Mouse (Mus musculus) limb, embryonic 13.5 days (tissue): ENCODE measurements around the gene Entpd6. TPM values are rescaled to one million over a fixed set of nuclear protein-coding genes. Genes with fewer than 3 reads are reported as not detected.

ENCODE experiments used
- ATAC-seq: fragments of 200-750 bp; cut with Nextera tagmentation; 2 replicates; pipeline ENCODE4 v1.8.0; 2017; ENCODE audit warnings: low read depth, moderate number of reproducible peaks, moderate TSS enrichment; ENCODE audit not compliant: low FRiP score
- H3K27ac ChIP-seq: fragments of 300-500 bp; sonication (generic); 2 replicates; pipeline ENCODE4 v1.5.1; 2015; ENCODE audit warnings: inconsistent platforms, mild to moderate bottlenecking, moderate library complexity
- H3K27me3 ChIP-seq: fragments of 300-500 bp; sonication (generic); 2 replicates; pipeline ENCODE4 v1.6.1; 2015; ENCODE audit warnings: mild to moderate bottlenecking, inconsistent platforms
- H3K36me3 ChIP-seq: fragments of 300-500 bp; sonication (generic); 2 replicates; pipeline ENCODE4 v1.6.1; 2015; ENCODE audit warnings: inconsistent platforms, mild to moderate bottlenecking, moderate library complexity
- H3K4me1 ChIP-seq: fragments of 300-500 bp; sonication (generic); 2 replicates; pipeline ENCODE4 v1.6.1; 2015; ENCODE audit warnings: inconsistent platforms
- H3K4me2 ChIP-seq: fragments of 300-500 bp; sonication (generic); replicated peaks from 2 replicates; pipeline ENCODE4 v1.6.1; 2015; ENCODE audit warnings: inconsistent platforms, mild to moderate bottlenecking, moderate library complexity
- H3K4me3 ChIP-seq: fragments of 300-500 bp; sonication (generic); 2 replicates; pipeline ENCODE4 v1.5.1; 2015; ENCODE audit warnings: moderate library complexity, mild to moderate bottlenecking, inconsistent platforms
- H3K9ac ChIP-seq: fragments of 300-500 bp; sonication (generic); 2 replicates; pipeline ENCODE4 v1.6.1; 2015; ENCODE audit warnings: mild to moderate bottlenecking, inconsistent platforms
- H3K9me3 ChIP-seq: fragments of 300-500 bp; sonication (generic); 2 replicates; pipeline ENCODE4 v1.6.1; 2016; ENCODE audit warnings: inconsistent platforms
- WGBS: fragments of 180-500 bp; shearing (Covaris S2); methylation state at CpG from one replicate; pipeline ENCODE4 v1.1.7; 2015; 5-methylcytosine and 5-hydroxymethylcytosine counted together
- polyA plus RNA-seq: library from polyadenylated mRNA; unstranded; fragments of >200 nt; fragmentation: Nextera tagmentation; extraction: Ambion mirVana; gene quantifications from 2 replicates; pipeline ENCODE4 v1.2.1, GENCODE M21; 2015

Entpd6 gene
- polyA plus RNA-seq, 1 experiment from 2014 or later = 29.9 TPM

GRCm38 (mm10) chr2:150788768-150789550 is 40.1 kb downstream of the Entpd6 start:
- peak overlapping the region; percentile 20 for H3K4me3 ChIP-seq
- ATAC-seq = no peak
- peaks cover 23% of the 10 kb centered on the region for H3K36me3 ChIP-seq
- no peaks in the 10 kb centered on the region for H3K9me3 ChIP-seq
- H3K4me2 ChIP-seq = peak overlapping the region; percentile 83
- H3K27me3 ChIP-seq = no peaks in the 10 kb centered on the region
- H3K27ac ChIP-seq = no peak overlapping the region
- peaks cover 36% of the 10 kb centered on the region for H3K4me1 ChIP-seq
- 52% methylated on average over 4 of the region's 4 CpGs for WGBS
- H3K9ac ChIP-seq = peak overlapping the region; percentile 43

GRCm38 (mm10) chr2:150793320-150793719 is 44.5 kb downstream of the Entpd6 start:
- 57% methylated on average over 4 of the region's 4 CpGs for WGBS

GRCm38 (mm10) chr2:150798084-150798483 is 49.2 kb downstream of the Entpd6 start:
- H3K9me3 ChIP-seq = no peaks in the 10 kb centered on the region
- no peak overlapping the region for H3K9ac ChIP-seq
- H3K27ac ChIP-seq = no peak overlapping the region
- ATAC-seq = no peak
- H3K4me3 ChIP-seq = no peak overlapping the region
- H3K36me3 ChIP-seq = peaks cover 77% of the 10 kb centered on the region
- H3K4me2 ChIP-seq = no peak overlapping the region
- H3K27me3 ChIP-seq = no peaks in the 10 kb centered on the region
- 88% methylated on average over 7 of the region's 7 CpGs for WGBS
- H3K4me1 ChIP-seq = no peaks in the 10 kb centered on the region

More at GRCm38 (mm10) chr2:150793320-150793719, 44.5 kb downstream of the Entpd6 start:
- Histone ChIP-seq H3K4me3 (no peak overlapping the region), H3K4me1 (peaks cover 11% of the 10 kb centered on the region), H3K9ac (no peak overlapping the region), H3K4me2 (no peak overlapping the region), H3K27ac (no peak overlapping the region), H3K27me3 (no peaks in the 10 kb centered on the region), H3K9me3 (no peaks in the 10 kb centered on the region), H3K36me3 (peaks cover 57% of the 10 kb centered on the region)
- no peak for ATAC-seq

GRCm38 (mm10) chr2:150800616-150801015 is 51.8 kb downstream of the Entpd6 start:
- no peak overlapping the region for H3K4me2 ChIP-seq
- no peaks in the 10 kb centered on the region for H3K9me3 ChIP-seq
- H3K4me1 ChIP-seq = no peaks in the 10 kb centered on the region
- H3K4me3 ChIP-seq = no peak overlapping the region
- no peak overlapping the region for H3K27ac ChIP-seq
- no peak overlapping the region for H3K9ac ChIP-seq
- ATAC-seq = no peak
- H3K36me3 ChIP-seq = peaks cover 76% of the 10 kb centered on the region
- H3K27me3 ChIP-seq = no peaks in the 10 kb centered on the region
- WGBS = 82% methylated on average over 5 of the region's 5 CpGs

GRCm38 (mm10) chr2:150803035-150803434 is 54.2 kb downstream of the Entpd6 start:
- H3K36me3 ChIP-seq = peaks cover 81% of the 10 kb centered on the region
- ATAC-seq = no peak
- H3K4me2 ChIP-seq = no peak overlapping the region

GRCm38 (mm10) chr2:150808381-150808780 is 59.5 kb downstream of the Entpd6 start:
- Histone ChIP-seq H3K4me3 (no peak overlapping the region), H3K9ac (no peak overlapping the region), H3K4me1 (no peaks in the 10 kb centered on the region), H3K27me3 (no peaks in the 10 kb centered on the region), H3K36me3 (peaks cover 95% of the 10 kb centered on the region), H3K4me2 (no peak overlapping the region), H3K27ac (no peak overlapping the region), H3K9me3 (no peaks in the 10 kb centered on the region)
- no peak for ATAC-seq
- 87% methylated on average over 6 of the region's 6 CpGs for WGBS

More at GRCm38 (mm10) chr2:150803035-150803434, 54.2 kb downstream of the Entpd6 start:
- no peak overlapping the region for H3K27ac ChIP-seq
- H3K9me3 ChIP-seq = no peaks in the 10 kb centered on the region
- no peaks in the 10 kb centered on the region for H3K4me1 ChIP-seq
- no peak overlapping the region for H3K9ac ChIP-seq
- no peaks in the 10 kb centered on the region for H3K27me3 ChIP-seq
- 96% methylated on average over 1 of the region's 1 CpGs for WGBS
- H3K4me3 ChIP-seq = no peak overlapping the region

- Histone ChIP-seq H3K4me1 (no peaks in the 10 kb centered on the region), H3K27ac (no peak overlapping the region), H3K9me3 (no peaks in the 10 kb centered on the region), H3K27me3 (no peaks in the 10 kb centered on the region), H3K4me3 (no peak overlapping the region), H3K9ac (no peak overlapping the region), H3K36me3 (peaks cover 96% of the 10 kb centered on the region), H3K4me2 (no peak overlapping the region)
- ATAC-seq = no peak
- 90% methylated on average over 6 of the region's 6 CpGs for WGBS
Observed at GRCm38 (mm10) chr2:150808812-150809211, 60.0 kb downstream of the Entpd6 start.

GRCm38 (mm10) chr2:150810603-150811002 is 61.8 kb downstream of the Entpd6 start:
- WGBS = 79% methylated on average over 5 of the region's 5 CpGs
- H3K27me3 ChIP-seq = no peaks in the 10 kb centered on the region
- H3K36me3 ChIP-seq = peaks cover 98% of the 10 kb centered on the region
- H3K4me1 ChIP-seq = no peaks in the 10 kb centered on the region
- no peaks in the 10 kb centered on the region for H3K9me3 ChIP-seq
- H3K27ac ChIP-seq = no peak overlapping the region
- H3K9ac ChIP-seq = no peak overlapping the region
- H3K4me2 ChIP-seq = no peak overlapping the region
- no peak overlapping the region for H3K4me3 ChIP-seq
- ATAC-seq = no peak

- Histone ChIP-seq H3K36me3 (peaks cover 100% of the 10 kb centered on the region), H3K27ac (no peak overlapping the region), H3K27me3 (no peaks in the 10 kb centered on the region), H3K9me3 (no peaks in the 10 kb centered on the region), H3K4me3 (no peak overlapping the region), H3K4me1 (no peaks in the 10 kb centered on the region), H3K4me2 (no peak overlapping the region), H3K9ac (no peak overlapping the region)
- no peak for ATAC-seq
- 94% methylated on average over 6 of the region's 6 CpGs for WGBS
Observed at GRCm38 (mm10) chr2:150812816-150813215, 64.0 kb downstream of the Entpd6 start.

- H3K36me3 ChIP-seq = peaks cover 94% of the 10 kb centered on the region
- no peak for ATAC-seq
- no peak overlapping the region for H3K4me3 ChIP-seq
- no peaks in the 10 kb centered on the region for H3K9me3 ChIP-seq
- H3K9ac ChIP-seq = no peak overlapping the region
- no peak overlapping the region for H3K27ac ChIP-seq
- H3K4me1 ChIP-seq = no peaks in the 10 kb centered on the region
- 91% methylated on average over 18 of the region's 18 CpGs for WGBS
- H3K4me2 ChIP-seq = no peak overlapping the region
- H3K27me3 ChIP-seq = no peaks in the 10 kb centered on the region
Observed at GRCm38 (mm10) chr2:150816676-150817402, 68.0 kb downstream of the Entpd6 start.

GRCm38 (mm10) chr2:150818742-150819141 is 69.9 kb downstream of the Entpd6 start:
- peaks cover 92% of the 10 kb centered on the region for H3K36me3 ChIP-seq
- H3K4me2 ChIP-seq = no peak overlapping the region
- H3K9me3 ChIP-seq = no peaks in the 10 kb centered on the region
- H3K27ac ChIP-seq = no peak overlapping the region
- H3K27me3 ChIP-seq = no peaks in the 10 kb centered on the region
- no peak overlapping the region for H3K4me3 ChIP-seq
- no peak for ATAC-seq
- H3K9ac ChIP-seq = no peak overlapping the region
- H3K4me1 ChIP-seq = no peaks in the 10 kb centered on the region
- whole genome bisulfite sequencing = 85% methylated on average over 8 of the region's 8 CpGs

GRCm38 (mm10) chr2:150820720-150821119 is 71.9 kb downstream of the Entpd6 start:
- Histone ChIP-seq H3K9me3 (no peaks in the 10 kb centered on the region), H3K9ac (no peak overlapping the region), H3K27ac (no peak overlapping the region), H3K36me3 (peaks cover 92% of the 10 kb centered on the region), H3K27me3 (no peaks in the 10 kb centered on the region), H3K4me1 (no peaks in the 10 kb centered on the region), H3K4me2 (no peak overlapping the region), H3K4me3 (no peak overlapping the region)
- WGBS = 92% methylated on average over 8 of the region's 8 CpGs
- no peak for ATAC-seq
